Mouse (Mus musculus) testis, adult 2 months (tissue): ENCODE results near the gene Rpl10a.

Experiments used
- CTCF ChIP-seq: fragments of 200-500 bp; IDR thresholded peaks from 2 replicates; pipeline ENCODE4 v1.5.1; 2012; ENCODE audit warnings: low read depth, mild to moderate bottlenecking, inconsistent platforms, low read length, moderate library complexity; ENCODE audit not compliant: control insufficient read depth, insufficient read depth, insufficient replicate concordance
- POLR2A ChIP-seq: fragments of 200-500 bp; IDR thresholded peaks from 2 replicates; pipeline ENCODE4 v1.6.1; 2012; ENCODE audit warnings: low read depth, mild to moderate bottlenecking, inconsistent platforms, low read length, moderate library complexity; ENCODE audit not compliant: control insufficient read depth

GRCm38 (mm10) chr17:28332915-28333546 lies 4.8 kb downstream of the Rpl10a start:
- TF ChIP-seq CTCF (no peak), POLR2A (no peak)
